Mouse (Mus musculus) G1E (cell line): ENCODE data around the gene Agpat1.

ENCODE experiments used
- CTCF ChIP-seq: IDR thresholded peaks from 2 replicates; pipeline ENCODE4 v1.5.1; 2012; ENCODE audit warnings: low read depth, low read length, inconsistent platforms, mixed read lengths
- GATA2 ChIP-seq: IDR thresholded peaks from 2 replicates; pipeline ENCODE4 v1.6.1; 2012; ENCODE audit warnings: low read depth, low read length, inconsistent platforms, borderline replicate concordance

GRCm38 (mm10) chr17:34564796-34565195, 39.3 kb upstream of the Agpat1 start:
- TF ChIP-seq GATA2 (no peak), CTCF (no peak)
